Mouse (Mus musculus): ENCODE measurements around the gene Ifitm2. TPM values are rescaled to one million over a fixed set of nuclear protein-coding genes. Genes with fewer than 3 reads are reported as not detected.

Gene Ifitm2
- total and polyA plus RNA-seq, 2 experiments from 2014 or later, result 79.1 to 200 TPM

- 90% methylated on average over 14 of the region's 14 CpGs for WGBS
- Histone ChIP-seq H3K9ac (replicated peaks; ENCODE audit: low read length, poor library complexity, severe bottlenecking) (no peak overlapping the region), H3K4me2 (ENCODE audit: low read depth, low read length, poor library complexity, severe bottlenecking) (no peak overlapping the region), H3K36me3 (ENCODE audit: insufficient read depth, low read length) (no peaks in the 10 kb centered on the region), H3K27me3 (ENCODE audit: insufficient read depth, low read length) (no peaks in the 10 kb centered on the region), H3K9me3 (ENCODE audit: low read length) (no peaks in the 10 kb centered on the region), H3K4me1 (ENCODE audit: insufficient read depth, low read length) (no peaks in the 10 kb centered on the region), H3K4me3 (ENCODE audit: low read depth, low read length) (no peak overlapping the region), H3K27ac (ENCODE audit: low read depth, low read length) (no peak overlapping the region)
- no peak for TF ChIP-seq CTCF (IDR thresholded peaks at IDR 0.05)
- ATAC-seq (ENCODE audit: low FRiP score) (no peak), DNase-seq (ENCODE audit: low spot score) (no peak)
Observed at GRCm38 (mm10) chr7:140991117-140991689, 35.4 kb upstream of the Ifitm2 start.

GRCm38 (mm10) chr7:140990622-140991021, 34.8 kb upstream of the Ifitm2 start:
- no peak for TF ChIP-seq CTCF (IDR thresholded peaks at IDR 0.05)
- Histone ChIP-seq H3K27ac (ENCODE audit: low read depth, low read length) (no peak overlapping the region), H3K4me2 (ENCODE audit: low read depth, low read length, poor library complexity, severe bottlenecking) (no peak overlapping the region), H3K4me1 (ENCODE audit: insufficient read depth, low read length) (no peaks in the 10 kb centered on the region), H3K4me3 (ENCODE audit: low read depth, low read length) (no peak overlapping the region), H3K9me3 (ENCODE audit: low read length) (no peaks in the 10 kb centered on the region), H3K27me3 (ENCODE audit: insufficient read depth, low read length) (no peaks in the 10 kb centered on the region), H3K36me3 (ENCODE audit: insufficient read depth, low read length) (no peaks in the 10 kb centered on the region), H3K9ac (replicated peaks; ENCODE audit: low read length, poor library complexity, severe bottlenecking) (no peak overlapping the region)
- WGBS, result 74% methylated on average over 5 of the region's 5 CpGs
- ATAC-seq (ENCODE audit: low FRiP score), result no peak
- no peak for DNase-seq (ENCODE audit: low spot score)

GRCm38 (mm10) chr7:140990185-140990584, 34.4 kb upstream of the Ifitm2 start:
- 75% methylated on average over 6 of the region's 6 CpGs for WGBS
- no peak for ATAC-seq (ENCODE audit: low FRiP score)
- H3K4me3 ChIP-seq (ENCODE audit: low read depth, low read length), result no peak overlapping the region
- H3K9ac ChIP-seq (replicated peaks; ENCODE audit: low read length, poor library complexity, severe bottlenecking), result no peak overlapping the region
- H3K9me3 ChIP-seq (ENCODE audit: low read length), result no peaks in the 10 kb centered on the region
- TF ChIP-seq CTCF (IDR thresholded peaks at IDR 0.05), result no peak
- no peaks in the 10 kb centered on the region for H3K27me3 ChIP-seq (ENCODE audit: insufficient read depth, low read length)
- H3K27ac ChIP-seq (ENCODE audit: low read depth, low read length), result no peak overlapping the region
- DNase-seq (ENCODE audit: low spot score), result no peak
- no peaks in the 10 kb centered on the region for H3K4me1 ChIP-seq (ENCODE audit: insufficient read depth, low read length)
- no peaks in the 10 kb centered on the region for H3K36me3 ChIP-seq (ENCODE audit: insufficient read depth, low read length)
- H3K4me2 ChIP-seq (ENCODE audit: low read depth, low read length, poor library complexity, severe bottlenecking), result no peak overlapping the region

- ATAC-seq (ENCODE audit: low FRiP score) (no peak), DNase-seq (ENCODE audit: low spot score) (no peak)
- H3K27ac ChIP-seq (ENCODE audit: low read depth, low read length), result no peak overlapping the region
- no peak overlapping the region for H3K4me3 ChIP-seq (ENCODE audit: low read depth, low read length)
- no peak overlapping the region for H3K9ac ChIP-seq (replicated peaks; ENCODE audit: low read length, poor library complexity, severe bottlenecking)
- H3K4me2 ChIP-seq (ENCODE audit: low read depth, low read length, poor library complexity, severe bottlenecking), result no peak overlapping the region
- no peaks in the 10 kb centered on the region for H3K36me3 ChIP-seq (ENCODE audit: insufficient read depth, low read length)
- WGBS, result 87% methylated on average over 4 of the region's 4 CpGs
- H3K27me3 ChIP-seq (ENCODE audit: insufficient read depth, low read length), result no peaks in the 10 kb centered on the region
- TF ChIP-seq CTCF (IDR thresholded peaks at IDR 0.05), result no peak
- H3K9me3 ChIP-seq (ENCODE audit: low read length), result no peaks in the 10 kb centered on the region
- no peaks in the 10 kb centered on the region for H3K4me1 ChIP-seq (ENCODE audit: insufficient read depth, low read length)
Observed at GRCm38 (mm10) chr7:140989022-140989421, 33.2 kb upstream of the Ifitm2 start.

- ATAC-seq (ENCODE audit: low FRiP score) (no peak), DNase-seq (ENCODE audit: low spot score) (no peak)
- H3K4me3 ChIP-seq (ENCODE audit: low read depth, low read length), result no peak overlapping the region
- H3K4me2 ChIP-seq (ENCODE audit: low read depth, low read length, poor library complexity, severe bottlenecking), result no peak overlapping the region
- no peak for TF ChIP-seq CTCF (IDR thresholded peaks at IDR 0.05)
- no peak overlapping the region for H3K27ac ChIP-seq (ENCODE audit: low read depth, low read length)
- no peaks in the 10 kb centered on the region for H3K9me3 ChIP-seq (ENCODE audit: low read length)
- 87% methylated on average over 17 of the region's 17 CpGs for WGBS
- no peaks in the 10 kb centered on the region for H3K4me1 ChIP-seq (ENCODE audit: insufficient read depth, low read length)
- no peaks in the 10 kb centered on the region for H3K27me3 ChIP-seq (ENCODE audit: insufficient read depth, low read length)
- no peaks in the 10 kb centered on the region for H3K36me3 ChIP-seq (ENCODE audit: insufficient read depth, low read length)
- H3K9ac ChIP-seq (replicated peaks; ENCODE audit: low read length, poor library complexity, severe bottlenecking), result no peak overlapping the region
Observed at GRCm38 (mm10) chr7:140987182-140988138, 31.7 kb upstream of the Ifitm2 start.

- H3K27ac ChIP-seq (ENCODE audit: low read depth, low read length), result no peak overlapping the region
- WGBS, result 91% methylated on average over 7 of the region's 7 CpGs
- H3K4me2 ChIP-seq (ENCODE audit: low read depth, low read length, poor library complexity, severe bottlenecking), result no peak overlapping the region
- H3K27me3 ChIP-seq (ENCODE audit: insufficient read depth, low read length), result no peaks in the 10 kb centered on the region
- no peak for TF ChIP-seq CTCF (IDR thresholded peaks at IDR 0.05)
- no peak overlapping the region for H3K9ac ChIP-seq (replicated peaks; ENCODE audit: low read length, poor library complexity, severe bottlenecking)
- H3K36me3 ChIP-seq (ENCODE audit: insufficient read depth, low read length), result no peaks in the 10 kb centered on the region
- ATAC-seq (ENCODE audit: low FRiP score) (no peak), DNase-seq (ENCODE audit: low spot score) (no peak)
- H3K9me3 ChIP-seq (ENCODE audit: low read length), result no peaks in the 10 kb centered on the region
- H3K4me1 ChIP-seq (ENCODE audit: insufficient read depth, low read length), result no peaks in the 10 kb centered on the region
- H3K4me3 ChIP-seq (ENCODE audit: low read depth, low read length), result no peak overlapping the region
Observed at GRCm38 (mm10) chr7:140982971-140983370, 27.2 kb upstream of the Ifitm2 start.
